Mouse (Mus musculus) lung, embryonic 16.5 days (tissue): Measurements from ENCODE around the gene Mical3. TPM values are rescaled to one million over a fixed set of nuclear protein-coding genes. Genes with fewer than 3 reads are reported as not detected.

ENCODE experiments used
- ATAC-seq: fragments of 200-750 bp; cut with Nextera tagmentation; 2 replicates; pipeline ENCODE4 v1.8.0; 2017; ENCODE audit warnings: low read depth, mild to moderate bottlenecking, moderate library complexity
- H3K27ac ChIP-seq: fragments of 300-500 bp; sonication (generic); 2 replicates; pipeline ENCODE4 v1.5.1; 2014; ENCODE audit warnings: mild to moderate bottlenecking, control low read depth, low read length
- H3K27me3 ChIP-seq: fragments of 300-500 bp; sonication (generic); 2 replicates; pipeline ENCODE4 v1.6.1; 2014; ENCODE audit warnings: low read depth, low read length, mixed read lengths; ENCODE audit not compliant: control insufficient read depth, insufficient read depth
- H3K36me3 ChIP-seq: fragments of 300-500 bp; sonication (generic); 2 replicates; pipeline ENCODE4 v1.6.1; 2014; ENCODE audit warnings: low read length; ENCODE audit not compliant: control insufficient read depth, insufficient read depth
- H3K4me1 ChIP-seq: fragments of 300-500 bp; sonication (generic); replicated peaks from 2 replicates; pipeline ENCODE4 v1.6.1; 2014; ENCODE audit warnings: low read length, mixed read lengths; ENCODE audit not compliant: control insufficient read depth, insufficient read depth
- H3K4me2 ChIP-seq: fragments of 300-500 bp; sonication (generic); 2 replicates; pipeline ENCODE4 v1.6.1; 2014; ENCODE audit warnings: low read depth, low read length, control low read depth
- H3K4me3 ChIP-seq: fragments of 300-500 bp; sonication (generic); 2 replicates; pipeline ENCODE4 v1.5.1; 2014; ENCODE audit warnings: mild to moderate bottlenecking, low read length, control low read depth
- H3K9ac ChIP-seq: fragments of 300-500 bp; sonication (generic); 2 replicates; pipeline ENCODE4 v1.6.1; 2014; ENCODE audit warnings: low read length, control low read depth
- H3K9me3 ChIP-seq: fragments of 300-500 bp; sonication (generic); 2 replicates; pipeline ENCODE4 v1.6.1; 2016; ENCODE audit warnings: low read length; ENCODE audit not compliant: control insufficient read depth
- WGBS: fragments of 180-500 bp; shearing (Covaris S2); extraction: QIAGEN DNeasy Blood & Tissue Kit; methylation state at CpG from one replicate; pipeline ENCODE4 v1.1.7; 2014; 5-methylcytosine and 5-hydroxymethylcytosine counted together
- polyA plus RNA-seq: library from polyadenylated mRNA; unstranded; fragments of >200 nt; fragmentation: Nextera tagmentation; extraction: Ambion mirVana; gene quantifications from 2 replicates; pipeline ENCODE4 v1.2.1, GENCODE M21; 2015

The Mical3 gene
- polyA plus RNA-seq, 1 experiment from 2014 or later = 15.9 TPM

- Histone ChIP-seq H3K4me3 (no peak overlapping the region), H3K4me2 (no peak overlapping the region), H3K9me3 (no peaks in the 10 kb centered on the region), H3K4me1 (peaks cover 24% of the 10 kb centered on the region), H3K9ac (no peak overlapping the region), H3K27me3 (no peaks in the 10 kb centered on the region), H3K27ac (no peak overlapping the region), H3K36me3 (no peaks in the 10 kb centered on the region)
- 77% methylated on average over 9 of the region's 9 CpGs for WGBS
- ATAC-seq = no peak
Measured at GRCm38 (mm10) chr6:121070584-121071230, 60.1 kb downstream of the Mical3 start.

- no peaks in the 10 kb centered on the region for H3K27me3 ChIP-seq
- no peaks in the 10 kb centered on the region for H3K9me3 ChIP-seq
- WGBS = 48% methylated on average over 8 of the region's 8 CpGs
- H3K9ac ChIP-seq = no peak overlapping the region
- ATAC-seq = no peak
- H3K4me3 ChIP-seq = no peak overlapping the region
- H3K4me1 ChIP-seq = peaks cover 27% of the 10 kb centered on the region
- no peak overlapping the region for H3K4me2 ChIP-seq
- H3K27ac ChIP-seq = no peak overlapping the region
- no peaks in the 10 kb centered on the region for H3K36me3 ChIP-seq
Measured at GRCm38 (mm10) chr6:121069156-121069555, 61.6 kb downstream of the Mical3 start.

- Histone ChIP-seq H3K9me3 (no peaks in the 10 kb centered on the region), H3K4me3 (no peak overlapping the region), H3K4me1 (peaks cover 27% of the 10 kb centered on the region), H3K9ac (no peak overlapping the region), H3K4me2 (no peak overlapping the region), H3K27ac (no peak overlapping the region), H3K27me3 (no peaks in the 10 kb centered on the region), H3K36me3 (no peaks in the 10 kb centered on the region)
- WGBS = 73% methylated on average over 7 of the region's 7 CpGs
- no peak for ATAC-seq
Measured at GRCm38 (mm10) chr6:121068087-121068464, 62.7 kb downstream of the Mical3 start.

GRCm38 (mm10) chr6:121067426-121068086 lies 63.2 kb downstream of the Mical3 start:
- Histone ChIP-seq H3K27me3 (no peaks in the 10 kb centered on the region), H3K9ac (no peak overlapping the region), H3K36me3 (no peaks in the 10 kb centered on the region), H3K9me3 (no peaks in the 10 kb centered on the region), H3K4me1 (peaks cover 27% of the 10 kb centered on the region), H3K27ac (no peak overlapping the region), H3K4me3 (no peak overlapping the region), H3K4me2 (no peak overlapping the region)
- WGBS = 45% methylated on average over 11 of the region's 11 CpGs
- no peak for ATAC-seq

GRCm38 (mm10) chr6:121066761-121067160 lies 64.0 kb downstream of the Mical3 start:
- WGBS = 43% methylated on average over 6 of the region's 6 CpGs

GRCm38 (mm10) chr6:121064356-121065015 lies 66.3 kb downstream of the Mical3 start:
- H3K4me3 ChIP-seq = peak overlapping the region; percentile 31
- peak overlapping the region; percentile 54 for H3K9ac ChIP-seq
- H3K27ac ChIP-seq = peak overlapping the region; percentile 82
- peak overlapping the region; percentile 39 for H3K4me2 ChIP-seq
- 41% methylated on average over 17 of the region's 17 CpGs for WGBS
- H3K9me3 ChIP-seq = no peaks in the 10 kb centered on the region
- ATAC-seq = peak; percentile 83
- no peaks in the 10 kb centered on the region for H3K27me3 ChIP-seq
- H3K4me1 ChIP-seq = peaks cover 19% of the 10 kb centered on the region
- no peaks in the 10 kb centered on the region for H3K36me3 ChIP-seq

More at GRCm38 (mm10) chr6:121066761-121067160, 64.0 kb downstream of the Mical3 start:
- H3K4me1 ChIP-seq = peaks cover 27% of the 10 kb centered on the region
- H3K9me3 ChIP-seq = no peaks in the 10 kb centered on the region
- no peaks in the 10 kb centered on the region for H3K36me3 ChIP-seq
- no peak overlapping the region for H3K4me3 ChIP-seq
- H3K27ac ChIP-seq = no peak overlapping the region
- H3K4me2 ChIP-seq = no peak overlapping the region
- no peaks in the 10 kb centered on the region for H3K27me3 ChIP-seq
- no peak for ATAC-seq
- no peak overlapping the region for H3K9ac ChIP-seq

- 0 out of 2 replicates have a peak, but pooled peaks have one; percentile 10 for ATAC-seq
- no peaks in the 10 kb centered on the region for H3K9me3 ChIP-seq
- no peak overlapping the region; the same call in 1 of the 2 replicates for H3K9ac ChIP-seq
- 63% methylated on average over 8 of the region's 8 CpGs for WGBS
- H3K36me3 ChIP-seq = no peaks in the 10 kb centered on the region
- H3K4me2 ChIP-seq = no peak overlapping the region
- no peak overlapping the region for H3K4me3 ChIP-seq
- H3K27me3 ChIP-seq = no peaks in the 10 kb centered on the region
- H3K27ac ChIP-seq = peak overlapping the region; percentile 82
- H3K4me1 ChIP-seq = peaks cover 19% of the 10 kb centered on the region
Measured at GRCm38 (mm10) chr6:121063771-121064170, 67.0 kb downstream of the Mical3 start.

GRCm38 (mm10) chr6:121062891-121063408 lies 67.8 kb downstream of the Mical3 start:
- ATAC-seq = no peak
- H3K36me3 ChIP-seq = no peaks in the 10 kb centered on the region
- H3K4me1 ChIP-seq = peaks cover 18% of the 10 kb centered on the region
- H3K4me2 ChIP-seq = no peak overlapping the region
- no peak overlapping the region for H3K27ac ChIP-seq
- H3K27me3 ChIP-seq = no peaks in the 10 kb centered on the region
- H3K9ac ChIP-seq = no peak overlapping the region
- no peak overlapping the region for H3K4me3 ChIP-seq
- WGBS = 93% methylated on average over 17 of the region's 17 CpGs
- H3K9me3 ChIP-seq = no peaks in the 10 kb centered on the region

GRCm38 (mm10) chr6:121058039-121058438 lies 72.8 kb downstream of the Mical3 start:
- peak overlapping the region; percentile 69 for H3K27ac ChIP-seq

More at GRCm38 (mm10) chr6:121058039-121058438, 72.8 kb downstream of the Mical3 start:
- WGBS = 51% methylated on average over 2 of the region's 2 CpGs
- no peak overlapping the region for H3K4me2 ChIP-seq
- H3K9me3 ChIP-seq = no peaks in the 10 kb centered on the region
- no peak overlapping the region for H3K9ac ChIP-seq
- no peaks in the 10 kb centered on the region for H3K27me3 ChIP-seq
- no peak overlapping the region for H3K4me3 ChIP-seq
- H3K4me1 ChIP-seq = peaks cover 23% of the 10 kb centered on the region
- no peaks in the 10 kb centered on the region for H3K36me3 ChIP-seq
- ATAC-seq = no peak
